Mouse (Mus musculus): Measurements from ENCODE around the gene Tuft1. TPM values are rescaled to one million over a fixed set of nuclear protein-coding genes. Genes with fewer than 3 reads are reported as not detected.
"Not testable (repeated sequence)": the region's sequence is repeated elsewhere in the genome, so short reads cannot be mapped to it uniquely, and the experiment has no call there.

Gene Tuft1
- 7.9 and 9.5 TPM in 2 replicates for polyA plus RNA-seq (2016; fragmentation: Nextera tagmentation; extraction: Ambion mirVana)

GRCm38 (mm10) chr3:94658740-94659095 lies at the start of gene Tuft1:
TSS of gene Tuft1 (minus strand) at chr3:94658872.
- peak within 1 kb of the TSS; percentile 60 for H3K4me3 ChIP-seq
- not testable (repeated sequence) for H3K9me3 ChIP-seq; H3K27me3 ChIP-seq (ENCODE audit: insufficient read depth, poor library complexity, severe bottlenecking); DNase-seq (ENCODE audit: low spot score); H3K36me3 ChIP-seq; H3K4me1 ChIP-seq
- H3K27ac ChIP-seq = peak within 1 kb of the TSS; percentile 59; the same call in 1 of the 2 replicates
- 0% methylated on average over 24 of the region's 33 CpGs for WGBS

- H3K27me3 ChIP-seq (ENCODE audit: insufficient read depth, poor library complexity, severe bottlenecking); H3K36me3 ChIP-seq; H3K4me1 ChIP-seq; DNase-seq (ENCODE audit: low spot score); H3K4me3 ChIP-seq; H3K9me3 ChIP-seq: not testable (repeated sequence)
- peak overlapping the region; percentile 62; the same call in 1 of the 2 replicates for H3K27ac ChIP-seq
- WGBS = 22% methylated on average over 3 of the region's 3 CpGs
Measured at GRCm38 (mm10) chr3:94703364-94703763, 44.7 kb upstream of the Tuft1 start.

GRCm38 (mm10) chr3:94702856-94703255 lies 44.2 kb upstream of the Tuft1 start:
- Histone ChIP-seq H3K27me3 (ENCODE audit: insufficient read depth, poor library complexity, severe bottlenecking) (no peaks in the 10 kb centered on the region), H3K9me3 (no peaks in the 10 kb centered on the region), H3K27ac (peak overlapping the region; percentile 62; the same call in 1 of the 2 replicates), H3K4me3 (no peak overlapping the region), H3K36me3 (no peaks in the 10 kb centered on the region), H3K4me1 (no peaks in the 10 kb centered on the region)
- DNase-seq (ENCODE audit: low spot score) = no peak
- 73% methylated on average over 3 of the region's 3 CpGs for WGBS

- H3K9me3 ChIP-seq; H3K36me3 ChIP-seq; H3K4me1 ChIP-seq; H3K4me3 ChIP-seq; H3K27me3 ChIP-seq (ENCODE audit: insufficient read depth, poor library complexity, severe bottlenecking): not testable (repeated sequence)
- DNase-seq (ENCODE audit: low spot score) = peak; percentile 92
- WGBS = 61% methylated on average over 7 of the region's 7 CpGs
- peak overlapping the region; percentile 62; the same call in 1 of the 2 replicates for H3K27ac ChIP-seq
Measured at GRCm38 (mm10) chr3:94702163-94702810, 43.6 kb upstream of the Tuft1 start.

GRCm38 (mm10) chr3:94696257-94696656 lies 37.6 kb upstream of the Tuft1 start:
- not testable (repeated sequence) for H3K4me3 ChIP-seq; DNase-seq (ENCODE audit: low spot score); H3K27me3 ChIP-seq (ENCODE audit: insufficient read depth, poor library complexity, severe bottlenecking); H3K9me3 ChIP-seq; H3K36me3 ChIP-seq; H3K27ac ChIP-seq
- H3K4me1 ChIP-seq = peaks cover 12% of the 10 kb centered on the region
- 87% methylated on average over 4 of the region's 4 CpGs for WGBS

- H3K36me3 ChIP-seq; DNase-seq (ENCODE audit: low spot score); H3K27me3 ChIP-seq (ENCODE audit: insufficient read depth, poor library complexity, severe bottlenecking); H3K4me3 ChIP-seq; H3K27ac ChIP-seq; H3K9me3 ChIP-seq: not testable (repeated sequence)
- WGBS = 81% methylated on average over 6 of the region's 6 CpGs
- H3K4me1 ChIP-seq = peaks cover 12% of the 10 kb centered on the region
Measured at GRCm38 (mm10) chr3:94695591-94695990, 36.9 kb upstream of the Tuft1 start.

GRCm38 (mm10) chr3:94693874-94694273 lies 35.2 kb upstream of the Tuft1 start:
- not testable (repeated sequence) for H3K4me3 ChIP-seq; H3K27me3 ChIP-seq (ENCODE audit: insufficient read depth, poor library complexity, severe bottlenecking); H3K9me3 ChIP-seq; H3K36me3 ChIP-seq; H3K27ac ChIP-seq; DNase-seq (ENCODE audit: low spot score)
- 69% methylated on average over 6 of the region's 8 CpGs for WGBS
- peaks cover 12% of the 10 kb centered on the region for H3K4me1 ChIP-seq

GRCm38 (mm10) chr3:94693329-94693825 lies 34.7 kb upstream of the Tuft1 start, which contains the start of gene Selenbp2:
TSS of gene Selenbp2 (plus strand) at chr3:94693556.
- Histone ChIP-seq H3K36me3 (no peaks in the 10 kb centered on the region), H3K27ac (no peak within 1 kb of the TSS), H3K4me1 (peaks cover 12% of the 10 kb centered on the region), H3K27me3 (ENCODE audit: insufficient read depth, poor library complexity, severe bottlenecking) (no peaks in the 10 kb centered on the region), H3K4me3 (no peak within 1 kb of the TSS), H3K9me3 (no peaks in the 10 kb centered on the region)
- 59% methylated on average over 5 of the region's 5 CpGs for WGBS
- no peak for DNase-seq (ENCODE audit: low spot score)

GRCm38 (mm10) chr3:94691694-94692093 lies 33.0 kb upstream of the Tuft1 start:
- WGBS = 78% methylated on average over 4 of the region's 4 CpGs
- not testable (repeated sequence) for H3K36me3 ChIP-seq; DNase-seq (ENCODE audit: low spot score); H3K27ac ChIP-seq; H3K9me3 ChIP-seq; H3K27me3 ChIP-seq (ENCODE audit: insufficient read depth, poor library complexity, severe bottlenecking); H3K4me3 ChIP-seq
- peaks cover 12% of the 10 kb centered on the region for H3K4me1 ChIP-seq

GRCm38 (mm10) chr3:94690616-94691247 lies 32.1 kb upstream of the Tuft1 start:
- Histone ChIP-seq H3K4me3 (no peak overlapping the region), H3K4me1 (peaks cover 12% of the 10 kb centered on the region), H3K36me3 (no peaks in the 10 kb centered on the region), H3K27me3 (ENCODE audit: insufficient read depth, poor library complexity, severe bottlenecking) (no peaks in the 10 kb centered on the region), H3K9me3 (no peaks in the 10 kb centered on the region), H3K27ac (no peak overlapping the region)
- DNase-seq (ENCODE audit: low spot score) = no peak

GRCm38 (mm10) chr3:94690162-94690561 lies 31.5 kb upstream of the Tuft1 start:
- H3K4me1 ChIP-seq = peaks cover 12% of the 10 kb centered on the region
- WGBS = 58% methylated on average over 6 of the region's 6 CpGs
- H3K36me3 ChIP-seq; H3K27me3 ChIP-seq (ENCODE audit: insufficient read depth, poor library complexity, severe bottlenecking); H3K27ac ChIP-seq; DNase-seq (ENCODE audit: low spot score); H3K4me3 ChIP-seq; H3K9me3 ChIP-seq: not testable (repeated sequence)

GRCm38 (mm10) chr3:94689195-94689594 lies 30.5 kb upstream of the Tuft1 start:
- not testable (repeated sequence) for H3K27me3 ChIP-seq (ENCODE audit: insufficient read depth, poor library complexity, severe bottlenecking); H3K36me3 ChIP-seq; H3K4me3 ChIP-seq; H3K9me3 ChIP-seq; H3K27ac ChIP-seq; DNase-seq (ENCODE audit: low spot score)
- WGBS = 68% methylated on average over 1 of the region's 1 CpGs
- H3K4me1 ChIP-seq = peaks cover 12% of the 10 kb centered on the region

- not testable (repeated sequence) for DNase-seq (ENCODE audit: low spot score); H3K27me3 ChIP-seq (ENCODE audit: insufficient read depth, poor library complexity, severe bottlenecking); H3K4me3 ChIP-seq; H3K27ac ChIP-seq; H3K36me3 ChIP-seq; H3K9me3 ChIP-seq
- 88% methylated on average over 3 of the region's 3 CpGs for WGBS
- H3K4me1 ChIP-seq = peaks cover 11% of the 10 kb centered on the region
Measured at GRCm38 (mm10) chr3:94688698-94689097, 30.0 kb upstream of the Tuft1 start.

All from heart, embryonic 10.5 days (tissue).